Mouse (Mus musculus) heart, postnatal 10 days (tissue): ENCODE measurements around the gene Golga4. TPM values are rescaled to one million over a fixed set of nuclear protein-coding genes. Genes with fewer than 3 reads are reported as not detected.

ENCODE experiments used
- DNase-seq, 2 experiments: peaks; one replicate each; pipeline ENCODE4 v3.0.0; 2021
- intact Hi-C: fragments of 180-260 bp; cut with DNase I; formaldehyde crosslinking; loops from one replicate; pipeline ENCODE4 v1.15.1; 2025
- total RNA-seq, 2 experiments: library from RNA; stranded (reverse); gene quantifications; 2 replicates each; pipeline ENCODE4 v1.2.3; 2021

Gene Golga4
- total RNA-seq, 2 experiments from 2014 or later, result 171 to 176 TPM

- DNase-seq, result peak in 1 of 2 experiments; percentile 15
- intact Hi-C loops, result no loop called here
Measured at GRCm38 (mm10) chr9:118520858-118521257, 14.8 kb downstream of the Golga4 start.

- intact Hi-C loops, result no loop called here
- no peak for DNase-seq
Measured at GRCm38 (mm10) chr9:118521659-118522058, 15.6 kb downstream of the Golga4 start.

DNA sequence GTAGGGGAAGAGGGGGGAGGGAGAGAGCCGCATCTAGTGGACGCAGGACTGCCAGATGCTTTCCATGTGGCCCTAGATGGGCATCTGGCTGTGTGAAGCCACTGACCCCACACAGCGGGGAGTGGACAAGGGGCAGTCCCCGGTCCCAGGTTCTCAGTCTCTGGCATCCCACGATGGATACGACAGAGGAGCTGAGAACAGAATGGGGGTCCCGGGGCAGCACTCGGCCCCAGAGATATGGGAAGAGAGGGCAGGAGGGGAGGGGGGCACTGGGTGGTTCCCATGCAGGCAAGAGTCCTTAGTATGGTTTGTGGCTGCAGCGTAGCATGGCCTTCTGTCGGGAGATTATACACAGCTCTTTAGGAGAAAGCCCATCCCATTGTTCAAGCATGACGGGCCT is 17.7 kb downstream of the Golga4 start:
- DNase-seq, result no peak
- intact Hi-C loops, result no loop called here

GRCm38 (mm10) chr9:118527056-118527455 is 21.0 kb downstream of the Golga4 start:
- intact Hi-C loops, result no loop called here
- no peak for DNase-seq

DNA sequence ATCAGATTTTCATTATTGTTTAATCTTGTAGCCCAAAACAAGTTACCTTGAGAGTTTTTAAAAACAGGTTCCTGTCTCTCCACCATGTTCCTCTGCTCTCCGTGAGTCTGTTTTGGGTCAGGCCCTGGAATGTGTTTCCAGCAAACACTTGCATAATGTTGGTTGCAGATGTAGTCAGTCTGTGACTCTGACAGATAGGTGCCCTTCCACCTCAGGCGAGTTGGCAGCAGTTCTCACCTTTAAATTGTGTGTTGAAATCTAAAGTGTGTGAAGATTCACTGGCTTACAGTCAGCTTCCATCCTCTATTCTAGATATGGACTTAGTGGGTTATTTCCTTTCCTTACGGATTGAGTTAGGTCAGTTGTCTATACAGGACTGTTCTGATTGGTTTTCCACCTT is 23.7 kb downstream of the Golga4 start:
- no peak for DNase-seq
- intact Hi-C loops, result no loop called here

DNA sequence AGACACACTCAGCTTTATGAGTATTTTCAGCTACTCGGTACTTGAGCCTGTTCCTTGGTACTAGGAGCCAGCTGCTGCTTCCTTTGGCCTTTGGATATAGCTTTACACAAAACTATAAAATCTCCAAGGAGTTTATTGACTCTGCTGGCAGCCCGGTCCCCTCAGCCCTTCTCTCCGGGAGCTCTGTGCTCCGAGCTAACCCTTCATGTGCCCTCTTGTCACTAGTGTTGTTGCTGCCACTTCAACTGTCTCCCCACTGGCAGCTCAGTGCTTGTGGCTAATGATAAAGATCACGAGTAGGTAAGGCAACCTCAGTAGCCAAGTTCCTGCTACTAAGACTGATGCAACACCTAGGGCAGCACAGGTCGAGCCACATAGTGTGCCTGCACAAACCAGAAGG is 24.6 kb downstream of the Golga4 start:
- DNase-seq, result no peak
- intact Hi-C loops, result no loop called here

- intact Hi-C loops, result no loop called here
- no peak for DNase-seq
Measured at GRCm38 (mm10) chr9:118532516-118533205, 26.6 kb downstream of the Golga4 start.

DNA sequence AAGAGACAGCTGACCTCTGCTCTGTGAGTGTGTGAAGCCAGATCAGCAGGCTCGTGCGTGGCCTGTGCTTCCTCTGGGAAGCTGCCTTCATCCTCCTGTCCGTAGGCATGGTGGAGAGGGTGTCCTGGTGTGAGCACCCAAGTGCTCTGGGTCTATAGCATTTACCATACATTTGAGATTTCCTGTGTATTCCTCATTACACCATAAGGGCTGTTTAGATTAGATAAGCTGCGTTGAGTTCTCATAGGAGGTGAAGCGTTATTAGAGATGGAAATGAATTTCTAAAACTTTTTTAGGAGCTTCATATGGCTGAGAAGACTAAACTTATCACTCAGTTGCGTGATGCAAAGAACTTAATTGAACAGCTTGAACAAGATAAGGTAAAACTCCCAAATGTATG is 30.9 kb downstream of the Golga4 start:
- no peak for DNase-seq
- intact Hi-C loops, result no loop called here

DNA sequence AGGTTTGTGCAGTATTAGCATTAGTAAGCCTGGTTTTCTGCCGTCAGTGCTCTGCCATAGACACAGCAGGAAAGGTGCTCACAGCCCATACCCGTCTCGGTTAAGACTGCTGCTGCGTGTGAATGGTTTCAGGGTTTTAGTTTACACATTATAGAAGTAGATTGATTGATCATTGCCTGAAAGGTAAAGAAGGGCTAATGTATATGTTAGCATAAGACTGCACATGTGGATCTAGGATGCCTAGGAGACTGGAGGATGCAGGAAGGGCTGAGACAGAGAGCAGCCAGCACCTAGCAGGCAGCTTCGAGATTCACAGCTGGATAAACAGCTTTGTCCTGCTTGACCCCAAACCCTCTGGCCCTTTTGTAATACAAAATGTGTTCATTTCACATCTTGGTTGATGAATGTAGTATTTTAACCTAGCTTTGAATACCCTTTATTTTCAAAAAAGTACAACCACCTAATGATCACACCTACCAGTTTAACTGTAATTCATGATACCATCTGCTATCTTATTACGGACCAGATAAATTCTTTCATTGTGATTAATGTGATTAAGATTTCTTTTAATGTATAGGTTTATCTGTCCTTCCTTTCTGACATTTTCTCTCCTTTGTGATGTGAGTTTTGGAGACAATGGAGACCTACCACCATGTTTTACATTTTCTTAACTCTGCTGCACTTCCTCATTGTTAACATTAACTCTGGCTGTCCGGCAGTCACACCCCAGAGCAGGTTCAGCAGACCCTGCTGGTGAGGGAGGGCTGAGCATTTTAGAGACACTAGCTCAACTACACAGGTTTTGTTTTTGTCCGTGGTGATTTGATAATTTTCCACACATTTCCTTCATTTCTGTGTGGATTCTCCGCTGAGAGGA is 31.6 kb downstream of the Golga4 start:
- intact Hi-C loops, result no loop called here
- DNase-seq, result no peak

GRCm38 (mm10) chr9:118541851-118542250 is 35.8 kb downstream of the Golga4 start:
- DNase-seq, result no peak
- intact Hi-C loops, result no loop called here

DNA sequence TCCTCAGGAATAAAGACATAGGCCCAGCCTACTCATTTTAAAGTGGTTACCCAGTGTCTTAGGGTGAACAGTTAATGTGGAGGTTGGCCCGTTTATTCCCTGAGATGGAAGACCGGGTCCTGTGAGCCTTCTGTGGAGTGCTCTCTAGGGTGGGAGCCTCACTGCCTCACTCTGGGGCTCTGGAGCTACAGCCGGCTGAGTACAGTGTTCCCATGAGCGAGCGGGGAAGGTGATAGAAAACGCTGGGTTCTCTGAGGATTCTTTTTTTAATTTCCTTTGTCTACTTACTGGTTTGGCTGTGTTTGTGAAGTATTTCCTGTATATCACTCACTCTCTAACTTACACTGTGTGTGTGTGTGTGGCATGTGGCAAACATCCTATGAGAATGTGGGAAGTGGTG is 39.1 kb downstream of the Golga4 start:
- DNase-seq, result no peak
- intact Hi-C loops, result no loop called here

- intact Hi-C loops, result no loop called here
- DNase-seq, result no peak
Measured at GRCm38 (mm10) chr9:118548651-118549050, 42.6 kb downstream of the Golga4 start.

DNA sequence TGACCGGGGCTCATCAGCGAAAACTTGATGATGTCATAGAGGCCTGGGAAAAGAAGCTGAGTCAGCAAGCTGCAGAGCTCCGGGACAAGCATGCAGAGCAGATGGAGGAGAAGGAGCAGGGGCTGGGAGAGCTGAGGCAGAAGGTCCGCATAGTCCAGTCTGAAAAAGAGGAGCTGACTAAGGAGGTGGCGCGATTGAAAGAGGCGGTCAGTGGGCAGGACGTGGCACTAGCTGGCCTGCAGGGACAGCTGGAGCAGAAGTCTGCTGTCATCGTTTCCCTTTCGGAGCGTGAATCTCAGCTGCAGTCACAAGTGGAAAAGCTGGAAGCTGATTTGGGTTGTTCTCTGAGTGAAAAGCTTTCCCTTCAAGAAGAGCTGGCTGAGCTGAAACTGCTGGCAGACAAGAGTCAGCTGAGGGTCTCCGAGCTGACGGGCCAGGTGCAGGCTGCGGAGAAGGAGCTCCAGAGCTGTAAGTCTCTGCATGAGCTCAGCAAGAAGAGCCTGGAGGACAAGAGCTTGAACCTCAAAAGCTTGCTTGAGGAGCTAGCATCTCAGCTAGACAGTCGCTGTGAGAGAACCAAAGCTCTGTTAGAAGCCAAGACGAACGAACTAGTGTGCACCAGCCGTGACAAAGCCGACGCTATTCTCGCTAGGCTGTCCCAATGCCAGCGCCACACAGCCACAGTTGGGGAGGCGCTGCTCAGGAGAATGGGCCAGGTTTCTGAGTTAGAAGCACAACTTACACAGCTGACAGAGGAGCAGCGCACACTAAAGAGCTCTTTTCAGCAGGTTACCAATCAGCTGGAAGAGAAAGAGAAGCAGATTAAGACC is 51.1 kb downstream of the Golga4 start:
- DNase-seq, result peak; percentile 51 to 54
- intact Hi-C loops, result no loop called here

GRCm38 (mm10) chr9:118563356-118563755 is 57.3 kb downstream of the Golga4 start:
- intact Hi-C loops, result no loop called here
- no peak for DNase-seq

GRCm38 (mm10) chr9:118563866-118564265 is 57.8 kb downstream of the Golga4 start:
- intact Hi-C loops, result no loop called here
- DNase-seq, result no peak

DNA sequence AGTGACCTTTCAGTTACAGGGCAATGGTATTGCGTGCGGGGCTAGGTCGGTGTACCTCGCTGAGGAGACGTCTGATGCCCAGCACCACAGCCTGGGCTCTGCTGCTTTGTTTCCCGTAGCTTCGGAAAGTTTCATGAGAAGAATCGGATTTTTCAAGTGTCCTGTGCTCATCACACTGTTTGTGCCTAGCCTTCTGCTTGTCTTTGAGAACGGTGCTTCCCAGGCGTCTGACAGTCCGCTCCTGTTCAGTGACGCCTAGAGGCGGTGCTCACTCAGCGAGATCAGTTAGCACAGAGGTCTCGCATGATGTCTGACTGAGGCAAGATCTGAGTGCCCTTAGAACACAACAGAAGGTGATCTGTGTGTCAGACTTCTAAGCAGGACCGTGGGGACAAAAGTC is 58.6 kb downstream of the Golga4 start:
- intact Hi-C loops, result no loop called here
- no peak for DNase-seq

GRCm38 (mm10) chr9:118569328-118569727 is 63.3 kb downstream of the Golga4 start:
- no peak for DNase-seq
- intact Hi-C loops, result no loop called here

DNA sequence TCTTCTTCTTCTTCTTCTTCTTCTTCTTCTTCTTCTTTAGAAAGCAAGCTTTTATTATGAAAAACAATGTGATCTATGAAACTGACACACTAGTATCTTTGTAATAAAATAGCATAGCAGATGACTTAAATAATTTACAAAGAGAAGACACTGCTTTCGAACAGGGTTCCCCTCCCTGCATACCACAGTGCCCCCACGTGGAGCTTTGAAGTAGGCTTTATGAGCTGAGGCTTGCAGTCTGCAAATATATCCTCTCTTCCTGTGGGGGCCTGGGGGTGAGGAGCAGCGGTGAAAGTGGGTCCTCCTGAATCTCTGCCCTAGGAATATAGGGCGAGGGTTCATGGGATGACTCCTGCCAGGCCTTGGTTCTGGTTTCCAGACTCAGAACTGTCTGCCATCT is 64.8 kb downstream of the Golga4 start:
- intact Hi-C loops, result no loop called here
- DNase-seq, result no peak

- intact Hi-C loops, result no loop called here
- no peak for DNase-seq
Measured at GRCm38 (mm10) chr9:118571701-118572100, 65.6 kb downstream of the Golga4 start.

- DNase-seq, result no peak
- intact Hi-C loops, result no loop called here
Measured at GRCm38 (mm10) chr9:118574911-118575310, 68.8 kb downstream of the Golga4 start.

GRCm38 (mm10) chr9:118580371-118580770 is 74.3 kb downstream of the Golga4 start:
- intact Hi-C loops, result loop anchor here (10.0 kb wide), 1 partner anchor 824 kb away; the partner anchor contains the start of gene Acvr2b
- no peak for DNase-seq
